Mouse (Mus musculus) ES-E14 (cell line): ENCODE data around the gene Tmem88b.

ENCODE experiments used
- CHD2 ChIP-seq: IDR thresholded peaks from 2 replicates; pipeline ENCODE4 v1.6.1; 2014; ENCODE audit warnings: mild to moderate bottlenecking, low read depth, low read length, inconsistent platforms
- HCFC1 ChIP-seq: IDR thresholded peaks from 2 replicates; pipeline ENCODE4 v1.6.1; 2012; ENCODE audit warnings: low read length, inconsistent platforms, borderline replicate concordance; ENCODE audit not compliant: insufficient read depth
- ZNF384 ChIP-seq: IDR thresholded peaks from 2 replicates; pipeline ENCODE4 v1.6.1; 2012; ENCODE audit warnings: low read depth, low read length, inconsistent platforms

GRCm38 (mm10) chr4:155773335-155774078, 12.2 kb downstream of the Tmem88b start:
- no peak for TF ChIP-seq ZNF384
- TF ChIP-seq HCFC1, result no peak
- TF ChIP-seq CHD2, result no peak
